Mouse (Mus musculus): Measurements from ENCODE around the gene Map3k14. TPM values are rescaled to one million over a fixed set of nuclear protein-coding genes. Genes with fewer than 3 reads are reported as not detected.

The Map3k14 gene
- 14.6 and 15.5 TPM in 2 replicates for polyA plus RNA-seq (2012; rRNA removed)

GRCm38 (mm10) chr11:103267346-103268219 lies at the start of gene Map3k14:
Gene Map3k14, minus strand, starts transcription at chr11:103267472.

GRCm38 (mm10) chr11:103217790-103218516 lies 49.3 kb downstream of the Map3k14 start, which contains the start of gene Spata32:
Gene Spata32, minus strand, starts transcription at chr11:103218432.

GRCm38 (mm10) chr11:103208458-103208857 lies 58.8 kb downstream of the Map3k14 start, which contains the start of gene 1700023F06Rik:
Gene 1700023F06Rik, minus strand, starts transcription at chr11:103208558.

GRCm38 (mm10) chr11:103170494-103171285 lies 96.6 kb downstream of the Map3k14 start, which contains the start of gene Fmnl1:
Gene Fmnl1, plus strand, starts transcription at chr11:103171107.

Other genes with a start within 250 kb of the Map3k14 start
- 33.9 and 43.4 TPM in 2 replicates for gene Nmt1, start 239.3 kb downstream of the Map3k14 start, polyA plus RNA-seq (2012; rRNA removed)
- gene Dcakd, start 239.1 kb downstream of the Map3k14 start, polyA plus RNA-seq (2012; rRNA removed), result 163 and 210 TPM in 2 replicates
- 21.9 and 23.8 TPM in 2 replicates for gene Plcd3, start 165.8 kb downstream of the Map3k14 start, polyA plus RNA-seq (2012; rRNA removed)
- gene Acbd4, start 165.8 kb downstream of the Map3k14 start, polyA plus RNA-seq (2012; rRNA removed), result 31.2 and 32.4 TPM in 2 replicates
- gene Hexim1, start 151.2 kb downstream of the Map3k14 start, polyA plus RNA-seq (2012; rRNA removed), result 18.9 and 19.4 TPM in 2 replicates
- gene Hexim2, start 135.0 kb downstream of the Map3k14 start, polyA plus RNA-seq (2012; rRNA removed), result 7.4 and 9.3 TPM in 2 replicates
- gene Fmnl1, start 96.4 kb downstream of the Map3k14 start, polyA plus RNA-seq (2012; rRNA removed), result 4.5 and 4.9 TPM in 2 replicates
- gene 1700023F06Rik, start 58.9 kb downstream of the Map3k14 start, polyA plus RNA-seq (2012; rRNA removed), result 0.13 and 0.34 TPM in 2 replicates
- not detected in 2 replicates for gene Spata32, start 49.0 kb downstream of the Map3k14 start, polyA plus RNA-seq (2012; rRNA removed)
- 32.7 and 46.9 TPM in 2 replicates for gene Arhgap27, start 96.2 kb upstream of the Map3k14 start, polyA plus RNA-seq (2012; rRNA removed)
- 18.2 and 19.9 TPM in 2 replicates for gene Plekhm1, start 145.2 kb upstream of the Map3k14 start, polyA plus RNA-seq (2012; rRNA removed)
- not detected in 2 replicates for gene Lrrc37a, start 237.1 kb upstream of the Map3k14 start, polyA plus RNA-seq (2012; rRNA removed)